Comparison of ENCODE assay signal across 11 mouse cellular contexts in the genomic region with DNA sequence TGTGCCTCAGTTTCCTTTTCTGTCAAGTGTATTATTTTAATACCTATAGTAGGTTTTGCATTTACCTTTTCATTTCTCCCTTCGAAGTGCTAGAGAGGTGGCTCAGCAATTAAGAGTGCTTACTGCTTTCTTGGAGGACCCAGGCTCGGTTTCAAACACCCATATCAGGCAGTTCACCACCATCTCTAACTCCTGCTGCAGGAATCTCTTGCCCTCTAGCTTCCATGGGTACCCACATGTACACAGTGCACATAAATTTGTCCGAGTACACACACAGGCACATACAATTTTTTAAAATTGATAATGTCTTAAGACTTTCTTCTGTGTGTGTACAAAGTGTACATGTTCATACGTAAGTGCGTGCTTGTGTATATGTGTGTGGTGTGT.
DNase-seq lines count a peak whose midpoint lies in the region; ATAC-seq and TF ChIP-seq lines count a peak whose summit lies in the region.
"Had no signal": no experiment of that assay in that cellular context is flagged by ENCODE, and none has a peak within 500 bp of the region (broad histone marks: within the 10 kb centered on the region; RNA-seq: fewer than 3 reads in every experiment).

No protein-coding gene starts in this region.

- TF ChIP-seq EP300 in liver, postnatal 0 days (IDR thresholded peaks at IDR 0.05; ENCODE audit: low read depth): no peak

- DNase-seq in heart, embryonic 10.5 days (ENCODE audit: low spot score): no peak
- DNase-seq in heart, adult 18-20 months: no peak
- DNase-seq in liver, embryonic 11.5 days (ENCODE audit: low spot score): no peak
- DNase-seq in liver: no peak
- no peak for DNase-seq in forebrain, embryonic 14.5 days (ENCODE audit: low spot score)
- DNase-seq in liver, postnatal 0 days: no peak
- DNase-seq: cerebellum, adult 18-20 months; right cerebral cortex, postnatal 25 days had no signal

- no peaks in the 10 kb centered on the region for H3K9me3 ChIP-seq in heart, embryonic 10.5 days
- no peaks in the 10 kb centered on the region for H3K9me3 ChIP-seq in liver, embryonic 11.5 days (ENCODE audit: control insufficient read depth, low read length)
- no peaks in the 10 kb centered on the region for H3K9me3 ChIP-seq in forebrain, embryonic 14.5 days (replicated peaks; ENCODE audit: control insufficient read depth, low read length)
- no peaks in the 10 kb centered on the region for H3K9me3 ChIP-seq in liver, postnatal 0 days (ENCODE audit: low read length)

- H3K4me3 ChIP-seq in heart, embryonic 10.5 days: peak overlapping the region; percentile 47; the same call in 1 of the 2 replicates
- H3K4me3 ChIP-seq in liver, embryonic 11.5 days (ENCODE audit: low read depth, low read length): no peak overlapping the region
- H3K4me3 ChIP-seq in forebrain, embryonic 14.5 days (ENCODE audit: low read depth, low read length): no peak overlapping the region
- no peak overlapping the region for H3K4me3 ChIP-seq in liver, postnatal 0 days (ENCODE audit: low read depth, low read length)
- H3K4me3 ChIP-seq: myocyte had no signal

- no peak for ATAC-seq in liver, embryonic 11.5 days (replicated peaks; ENCODE audit: low FRiP score)
- no peak for ATAC-seq in forebrain, embryonic 14.5 days
- no peak for ATAC-seq in liver, postnatal 0 days
- ATAC-seq in activated CD4-positive, CD25-positive, alpha-beta regulatory T cell, adult 4 months: no peak
- no peak for ATAC-seq in monocyte, adult 5-6 weeks (replicated peaks; ENCODE audit: insufficient number of reproducible peaks, low FRiP score, low TSS enrichment, poor library complexity, severe bottlenecking)

- no peaks in the 10 kb centered on the region for H3K36me3 ChIP-seq in heart, embryonic 10.5 days
- H3K36me3 ChIP-seq in liver, embryonic 11.5 days (ENCODE audit: control insufficient read depth, insufficient read depth, low read length): no peaks in the 10 kb centered on the region
- H3K36me3 ChIP-seq in forebrain, embryonic 14.5 days (ENCODE audit: control insufficient read depth, insufficient read depth, low read length): no peaks in the 10 kb centered on the region
- no peaks in the 10 kb centered on the region for H3K36me3 ChIP-seq in liver, postnatal 0 days (replicated peaks; ENCODE audit: insufficient read depth, low read length)

- 86% methylated on average over 5 of the region's 5 CpGs for WGBS in heart, embryonic 10.5 days
- 82% methylated on average over 5 of the region's 5 CpGs for WGBS in liver, embryonic 11.5 days
- WGBS in forebrain, embryonic 14.5 days: 93% methylated on average over 5 of the region's 5 CpGs
- 72% methylated on average over 5 of the region's 5 CpGs for WGBS in liver, postnatal 0 days (ENCODE audit: insufficient replicate concordance)

- H3K27me3 ChIP-seq in heart, embryonic 10.5 days (ENCODE audit: insufficient read depth, poor library complexity, severe bottlenecking): peaks cover 24% of the 10 kb centered on the region; the same call in 1 of the 2 replicates
- no peaks in the 10 kb centered on the region for H3K27me3 ChIP-seq in liver, embryonic 11.5 days (replicated peaks; ENCODE audit: control insufficient read depth, insufficient read depth, low read length)
- H3K27me3 ChIP-seq in forebrain, embryonic 14.5 days (replicated peaks; ENCODE audit: control insufficient read depth, insufficient read depth, low read length): no peaks in the 10 kb centered on the region
- H3K27me3 ChIP-seq in liver, postnatal 0 days (ENCODE audit: insufficient read depth, low read length): no peaks in the 10 kb centered on the region; the same call in 1 of the 2 replicates

- peaks cover 49% of the 10 kb centered on the region for H3K4me1 ChIP-seq in heart, embryonic 10.5 days
- H3K4me1 ChIP-seq in liver, embryonic 11.5 days (replicated peaks; ENCODE audit: control insufficient read depth, insufficient read depth, low read length): peaks cover 19% of the 10 kb centered on the region
- H3K4me1 ChIP-seq in forebrain, embryonic 14.5 days (ENCODE audit: control insufficient read depth, insufficient read depth, low read length): peaks cover 28% of the 10 kb centered on the region
- peaks cover 22% of the 10 kb centered on the region for H3K4me1 ChIP-seq in liver, postnatal 0 days (ENCODE audit: insufficient read depth)

- H3K27ac ChIP-seq in heart, embryonic 10.5 days: peak overlapping the region; percentile 83; the same call in 1 of the 2 replicates
- H3K27ac ChIP-seq in liver, embryonic 11.5 days (ENCODE audit: low read depth, low read length): peak overlapping the region; percentile 71
- H3K27ac ChIP-seq in forebrain, embryonic 14.5 days (ENCODE audit: low read depth, low read length): no peak overlapping the region; the same call in 1 of the 2 replicates
- 0 out of 2 replicates have a peak overlapping the region, but pooled peaks have one; percentile 1 for H3K27ac ChIP-seq in liver, postnatal 0 days (ENCODE audit: low read depth)

- peak overlapping the region; percentile 70 for H3K4me2 ChIP-seq in liver, embryonic 11.5 days
- peak overlapping the region; percentile 39; the same call in 1 of the 2 replicates for H3K4me2 ChIP-seq in forebrain, embryonic 14.5 days (ENCODE audit: low read length)
- H3K4me2 ChIP-seq in liver, postnatal 0 days (ENCODE audit: low read depth, low read length): peak overlapping the region; percentile 76

- TF ChIP-seq CTCF in liver, postnatal 0 days (IDR thresholded peaks at IDR 0.05; ENCODE audit: low read depth): no peak

- peak overlapping the region; percentile 47; the same call in 1 of the 2 replicates for H3K9ac ChIP-seq in liver, embryonic 11.5 days (ENCODE audit: low read depth, low read length)
- no peak overlapping the region for H3K9ac ChIP-seq in forebrain, embryonic 14.5 days (ENCODE audit: low read length)
- no peak overlapping the region for H3K9ac ChIP-seq in liver, postnatal 0 days (replicated peaks)
